Mouse (Mus musculus) cerebellum, adult 2 months (tissue): ENCODE data around the gene H2-M10.5. TPM values are rescaled to one million over a fixed set of nuclear protein-coding genes. Genes with fewer than 3 reads are reported as not detected.
"Not testable (repeated sequence)": the region's sequence is repeated elsewhere in the genome, so short reads cannot be mapped to it uniquely, and the experiment has no call there.

Experiments used
- DNase-seq, 2 experiments: peaks; one replicate each; pipeline ENCODE4 v3.0.0; 2021
- H3K27ac ChIP-seq: fragments of 200-500 bp; 2 replicates; pipeline ENCODE4 v1.5.1; 2012; ENCODE audit warnings: low read length, control low read depth, inconsistent platforms; ENCODE audit not compliant: insufficient read depth
- H3K27me3 ChIP-seq: fragments of 200-500 bp; 2 replicates; pipeline ENCODE4 v1.6.1; 2012; ENCODE audit warnings: inconsistent platforms, mild to moderate bottlenecking, low read length, moderate library complexity; ENCODE audit not compliant: control insufficient read depth, insufficient read depth
- H3K4me1 ChIP-seq: fragments of 200-500 bp; 2 replicates; pipeline ENCODE4 v1.6.1; 2011; ENCODE audit warnings: low read length; ENCODE audit not compliant: control insufficient read depth, insufficient read depth
- H3K4me3 ChIP-seq: fragments of 200-500 bp; replicated peaks from 2 replicates; pipeline ENCODE3; 2011; ENCODE audit warnings: mild to moderate bottlenecking, low read depth, low read length, control low read depth; ENCODE audit not compliant: insufficient read depth
- CTCF ChIP-seq: fragments of 200-500 bp; IDR thresholded peaks from 2 replicates; pipeline ENCODE4 v1.5.1; 2011; ENCODE audit warnings: low read depth, mild to moderate bottlenecking, control low read depth, low read length, moderate library complexity, borderline replicate concordance; ENCODE audit not compliant: insufficient read depth
- POLR2A ChIP-seq: fragments of 200-500 bp; IDR thresholded peaks from 2 replicates; pipeline ENCODE4 v1.6.1; 2011; ENCODE audit warnings: low read length, control low read depth, borderline replicate concordance; ENCODE audit not compliant: insufficient read depth
- WGBS: fragments of 180-500 bp; shearing (Covaris S2); methylation state at CpG from one replicate; pipeline ENCODE4 v1.1.7; 2018; 5-methylcytosine and 5-hydroxymethylcytosine counted together
- polyA plus RNA-seq: library from polyadenylated mRNA; depleted of rRNA; stranded (reverse); fragments of >200 nt; gene quantifications from 2 replicates; pipeline ENCODE4 v1.2.3, GENCODE M21; 2012; rRNA removed

The H2-M10.5 gene
- not detected in 2 replicates for polyA plus RNA-seq

GRCm38 (mm10) chr17:36772610-36773009 lies at the start of gene H2-M10.5:
TSS of gene H2-M10.5 (plus strand) at chr17:36772910.
- not testable (repeated sequence) for DNase-seq, H3K27ac ChIP-seq, H3K4me1 ChIP-seq, H3K27me3 ChIP-seq, H3K4me3 ChIP-seq
- WGBS: 93% methylated on average over 2 of the region's 2 CpGs

GRCm38 (mm10) chr17:36726046-36726445 lies 46.7 kb upstream of the H2-M10.5 start:
- Histone ChIP-seq H3K4me3 (no peak overlapping the region), H3K27ac (no peak overlapping the region), H3K27me3 (no peaks in the 10 kb centered on the region), H3K4me1 (no peaks in the 10 kb centered on the region)
- WGBS: 11% methylated on average over 2 of the region's 2 CpGs
- TF ChIP-seq POLR2A: no peak
- TF ChIP-seq CTCF: no peak; the same call in 1 of the 2 replicates
- DNase-seq: peak in 1 of 2 experiments; percentile 4

- no peaks in the 10 kb centered on the region for H3K4me1 ChIP-seq
- DNase-seq: no peak
- TF ChIP-seq POLR2A (no peak), CTCF (no peak)
- WGBS: 52% methylated on average over 2 of the region's 2 CpGs
- H3K27ac ChIP-seq: no peak overlapping the region
- H3K4me3 ChIP-seq: no peak overlapping the region
- no peaks in the 10 kb centered on the region for H3K27me3 ChIP-seq
These were observed 8.9 kb upstream of the H2-M10.5 start for GRCm38 (mm10) chr17:36763816-36764215.

GRCm38 (mm10) chr17:36764244-36764643 lies 8.5 kb upstream of the H2-M10.5 start:
- not testable (repeated sequence) for H3K27me3 ChIP-seq, H3K27ac ChIP-seq, H3K4me1 ChIP-seq, H3K4me3 ChIP-seq
- DNase-seq: peak; percentile 8 to 11
- WGBS: 5% methylated on average over 2 of the region's 2 CpGs

GRCm38 (mm10) chr17:36765403-36765802 lies 7.3 kb upstream of the H2-M10.5 start:
- H3K4me3 ChIP-seq, DNase-seq: not testable (repeated sequence)
- 7% methylated on average over 2 of the region's 2 CpGs for WGBS

GRCm38 (mm10) chr17:36781533-36781932 lies 8.8 kb downstream of the H2-M10.5 start:
- H3K27me3 ChIP-seq: no peaks in the 10 kb centered on the region
- TF ChIP-seq POLR2A (no peak), CTCF (no peak)
- H3K27ac ChIP-seq: no peak overlapping the region
- no peaks in the 10 kb centered on the region for H3K4me1 ChIP-seq
- no peak for DNase-seq
- H3K4me3 ChIP-seq: no peak overlapping the region
- WGBS: 23% methylated on average over 3 of the region's 3 CpGs

More at GRCm38 (mm10) chr17:36765403-36765802, 7.3 kb upstream of the H2-M10.5 start:
- not testable (repeated sequence) for H3K27me3 ChIP-seq, H3K27ac ChIP-seq, H3K4me1 ChIP-seq

GRCm38 (mm10) chr17:36786483-36786886 lies 13.8 kb downstream of the H2-M10.5 start:
- not testable (repeated sequence) for H3K27me3 ChIP-seq
- peak; percentile 14 to 31 for DNase-seq
- 17% methylated on average over 1 of the region's 1 CpGs for WGBS

GRCm38 (mm10) chr17:36788351-36788750 lies 15.6 kb downstream of the H2-M10.5 start:
- WGBS: 54% methylated on average over 2 of the region's 2 CpGs
- TF ChIP-seq POLR2A: no peak
- no peak for TF ChIP-seq CTCF
- no peaks in the 10 kb centered on the region for H3K4me1 ChIP-seq
- no peak overlapping the region for H3K4me3 ChIP-seq
- H3K27ac ChIP-seq: no peak overlapping the region
- no peaks in the 10 kb centered on the region for H3K27me3 ChIP-seq
- DNase-seq: no peak

More at GRCm38 (mm10) chr17:36786483-36786886, 13.8 kb downstream of the H2-M10.5 start:
- TF ChIP-seq CTCF: peak; percentile 38; the same call in 1 of the 2 replicates
- not testable (repeated sequence) for H3K4me1 ChIP-seq, H3K4me3 ChIP-seq, H3K27ac ChIP-seq

GRCm38 (mm10) chr17:36788801-36789200 lies 16.1 kb downstream of the H2-M10.5 start:
- not testable (repeated sequence) for H3K4me1 ChIP-seq, H3K27ac ChIP-seq, H3K27me3 ChIP-seq, H3K4me3 ChIP-seq
- peak; percentile 67 for TF ChIP-seq CTCF
- DNase-seq: peak; percentile 66 to 68
